Mouse (Mus musculus): ENCODE measurements at regions not wholly inside any gene's neighbourhood (a gene's known extent, or its start where the extent isn't known, plus 50 kb on each side); places are given as distances from the start of the nearest gene placed in this dataset.

- 75% methylated on average over 2 of the region's 2 CpGs for WGBS
- H3K27ac ChIP-seq (replicated peaks) = no peak overlapping the region
- no peak overlapping the region for H3K9ac ChIP-seq
- H3K4me1 ChIP-seq = 0 out of 2 replicates have a peak, but pooled peaks cover 6% of the 10 kb centered on the region
- ATAC-seq (ENCODE audit: insufficient number of reproducible peaks, low FRiP score, low TSS enrichment, low read depth) = no peak
- no peaks in the 10 kb centered on the region for H3K36me3 ChIP-seq
- H3K9me3 ChIP-seq (replicated peaks) = no peaks in the 10 kb centered on the region
- H3K4me2 ChIP-seq (replicated peaks) = no peak overlapping the region
- no peaks in the 10 kb centered on the region for H3K27me3 ChIP-seq
- H3K4me3 ChIP-seq (replicated peaks) = no peak overlapping the region
Measured at GRCm38 (mm10) chr17:65193341-65193740, 347.2 kb downstream of the Tmem232 start.

- Histone ChIP-seq H3K27ac (replicated peaks) (no peak overlapping the region), H3K9me3 (replicated peaks) (no peaks in the 10 kb centered on the region), H3K27me3 (no peaks in the 10 kb centered on the region), H3K4me2 (replicated peaks) (no peak overlapping the region), H3K9ac (no peak overlapping the region), H3K4me1 (0 out of 2 replicates have a peak, but pooled peaks cover 6% of the 10 kb centered on the region), H3K36me3 (no peaks in the 10 kb centered on the region), H3K4me3 (replicated peaks) (no peak overlapping the region)
- 83% methylated on average over 12 of the region's 12 CpGs for WGBS
- no peak for ATAC-seq (ENCODE audit: insufficient number of reproducible peaks, low FRiP score, low TSS enrichment, low read depth)
Measured at GRCm38 (mm10) chr17:65192432-65193059, 348.0 kb downstream of the Tmem232 start.

- Histone ChIP-seq H3K9ac (no peak overlapping the region), H3K27me3 (no peaks in the 10 kb centered on the region), H3K36me3 (no peaks in the 10 kb centered on the region), H3K4me3 (replicated peaks) (no peak overlapping the region), H3K27ac (replicated peaks) (no peak overlapping the region), H3K4me1 (0 out of 2 replicates have a peak, but pooled peaks cover 6% of the 10 kb centered on the region), H3K9me3 (replicated peaks) (no peaks in the 10 kb centered on the region), H3K4me2 (replicated peaks) (no peak overlapping the region)
- no peak for ATAC-seq (ENCODE audit: insufficient number of reproducible peaks, low FRiP score, low TSS enrichment, low read depth)
- WGBS = 48% methylated on average over 12 of the region's 12 CpGs
Measured at GRCm38 (mm10) chr17:65190839-65191591, 349.6 kb downstream of the Tmem232 start.

- Histone ChIP-seq H3K27ac (replicated peaks) (no peak overlapping the region), H3K4me1 (no peaks in the 10 kb centered on the region), H3K4me2 (replicated peaks) (no peak overlapping the region), H3K4me3 (replicated peaks) (no peak overlapping the region), H3K27me3 (no peaks in the 10 kb centered on the region), H3K9ac (no peak overlapping the region), H3K9me3 (replicated peaks) (no peaks in the 10 kb centered on the region), H3K36me3 (no peaks in the 10 kb centered on the region)
- no peak for ATAC-seq (ENCODE audit: insufficient number of reproducible peaks, low FRiP score, low TSS enrichment, low read depth)
- 68% methylated on average over 4 of the region's 4 CpGs for WGBS
Measured at GRCm38 (mm10) chr17:65181164-65181563, 345.3 kb upstream of the 4930583I09Rik start.

- ATAC-seq (ENCODE audit: insufficient number of reproducible peaks, low FRiP score, low TSS enrichment, low read depth) = no peak
- no peaks in the 10 kb centered on the region for H3K4me1 ChIP-seq
- WGBS = 47% methylated on average over 4 of the region's 4 CpGs
Measured at GRCm38 (mm10) chr17:65175770-65176169, 339.9 kb upstream of the 4930583I09Rik start.

GRCm38 (mm10) chr17:65174114-65174513 is 338.2 kb upstream of the 4930583I09Rik start:
- no peak overlapping the region for H3K27ac ChIP-seq (replicated peaks)

More at GRCm38 (mm10) chr17:65175770-65176169, 339.9 kb upstream of the 4930583I09Rik start:
- H3K9ac ChIP-seq = no peak overlapping the region
- no peak overlapping the region for H3K4me3 ChIP-seq (replicated peaks)
- no peaks in the 10 kb centered on the region for H3K27me3 ChIP-seq
- no peaks in the 10 kb centered on the region for H3K9me3 ChIP-seq (replicated peaks)
- no peak overlapping the region for H3K4me2 ChIP-seq (replicated peaks)
- H3K27ac ChIP-seq (replicated peaks) = no peak overlapping the region
- H3K36me3 ChIP-seq = no peaks in the 10 kb centered on the region

GRCm38 (mm10) chr17:65173236-65173635 is 337.4 kb upstream of the 4930583I09Rik start:
- no peak for ATAC-seq (ENCODE audit: insufficient number of reproducible peaks, low FRiP score, low TSS enrichment, low read depth)
- Histone ChIP-seq H3K27ac (replicated peaks) (no peak overlapping the region), H3K9ac (no peak overlapping the region), H3K36me3 (no peaks in the 10 kb centered on the region), H3K9me3 (replicated peaks) (no peaks in the 10 kb centered on the region), H3K4me2 (replicated peaks) (no peak overlapping the region), H3K27me3 (no peaks in the 10 kb centered on the region), H3K4me1 (no peaks in the 10 kb centered on the region), H3K4me3 (replicated peaks) (no peak overlapping the region)
- WGBS = 84% methylated on average over 3 of the region's 3 CpGs

More at GRCm38 (mm10) chr17:65174114-65174513, 338.2 kb upstream of the 4930583I09Rik start:
- WGBS = 88% methylated on average over 6 of the region's 6 CpGs
- H3K4me1 ChIP-seq = no peaks in the 10 kb centered on the region
- ATAC-seq (ENCODE audit: insufficient number of reproducible peaks, low FRiP score, low TSS enrichment, low read depth) = no peak
- no peak overlapping the region for H3K9ac ChIP-seq
- no peak overlapping the region for H3K4me2 ChIP-seq (replicated peaks)
- no peaks in the 10 kb centered on the region for H3K27me3 ChIP-seq
- H3K4me3 ChIP-seq (replicated peaks) = no peak overlapping the region
- H3K9me3 ChIP-seq (replicated peaks) = no peaks in the 10 kb centered on the region
- no peaks in the 10 kb centered on the region for H3K36me3 ChIP-seq

GRCm38 (mm10) chr17:65170691-65171090 is 334.8 kb upstream of the 4930583I09Rik start:
- H3K9ac ChIP-seq = no peak overlapping the region
- H3K4me2 ChIP-seq (replicated peaks) = no peak overlapping the region
- no peak for ATAC-seq (ENCODE audit: insufficient number of reproducible peaks, low FRiP score, low TSS enrichment, low read depth)
- H3K9me3 ChIP-seq (replicated peaks) = no peaks in the 10 kb centered on the region
- H3K4me3 ChIP-seq (replicated peaks) = no peak overlapping the region
- no peaks in the 10 kb centered on the region for H3K27me3 ChIP-seq
- H3K4me1 ChIP-seq = no peaks in the 10 kb centered on the region
- H3K36me3 ChIP-seq = no peaks in the 10 kb centered on the region
- no peak overlapping the region for H3K27ac ChIP-seq (replicated peaks)
- WGBS = 51% methylated on average over 4 of the region's 4 CpGs

- Histone ChIP-seq H3K27ac (replicated peaks) (no peak overlapping the region), H3K9me3 (replicated peaks) (no peaks in the 10 kb centered on the region), H3K9ac (no peak overlapping the region), H3K4me1 (no peaks in the 10 kb centered on the region), H3K27me3 (no peaks in the 10 kb centered on the region), H3K4me2 (replicated peaks) (no peak overlapping the region), H3K36me3 (no peaks in the 10 kb centered on the region), H3K4me3 (replicated peaks) (no peak overlapping the region)
- WGBS = 51% methylated on average over 4 of the region's 4 CpGs
- no peak for ATAC-seq (ENCODE audit: insufficient number of reproducible peaks, low FRiP score, low TSS enrichment, low read depth)
Measured at GRCm38 (mm10) chr17:65169981-65170617, 334.2 kb upstream of the 4930583I09Rik start.

- no peak for ATAC-seq (ENCODE audit: insufficient number of reproducible peaks, low FRiP score, low TSS enrichment, low read depth)
- 71% methylated on average over 2 of the region's 2 CpGs for WGBS
- Histone ChIP-seq H3K4me1 (no peaks in the 10 kb centered on the region), H3K36me3 (no peaks in the 10 kb centered on the region), H3K4me2 (replicated peaks) (no peak overlapping the region), H3K4me3 (replicated peaks) (no peak overlapping the region), H3K27ac (replicated peaks) (no peak overlapping the region), H3K9ac (no peak overlapping the region), H3K9me3 (replicated peaks) (no peaks in the 10 kb centered on the region; the same call in 1 of the 2 replicates), H3K27me3 (no peaks in the 10 kb centered on the region)
Measured at GRCm38 (mm10) chr17:65146376-65146775, 310.5 kb upstream of the 4930583I09Rik start.

- no peak overlapping the region for H3K4me3 ChIP-seq (replicated peaks)
- no peak overlapping the region for H3K27ac ChIP-seq (replicated peaks)
- H3K9ac ChIP-seq = no peak overlapping the region
- WGBS = 58% methylated on average over 5 of the region's 5 CpGs
- H3K9me3 ChIP-seq (replicated peaks) = no peaks in the 10 kb centered on the region
- H3K4me1 ChIP-seq = no peaks in the 10 kb centered on the region
- no peaks in the 10 kb centered on the region for H3K27me3 ChIP-seq
- H3K36me3 ChIP-seq = no peaks in the 10 kb centered on the region
- no peak; the same call in 1 of the 2 replicates for ATAC-seq (ENCODE audit: insufficient number of reproducible peaks, low FRiP score, low TSS enrichment, low read depth)
- no peak overlapping the region for H3K4me2 ChIP-seq (replicated peaks)
Measured at GRCm38 (mm10) chr17:65114651-65115050, 278.8 kb upstream of the 4930583I09Rik start.
